ENCODE assay signal across 22 mouse cellular contexts in genomic region chr13:29724855-29725254, GRCm38 (mm10).
"Had no signal": no experiment of that assay in that cellular context is flagged by ENCODE, and none has a peak within 500 bp of the region (broad histone marks: within the 10 kb centered on the region; RNA-seq: fewer than 3 reads in every experiment).

No protein-coding gene starts in this region.

- H3K9ac ChIP-seq: kidney, embryonic 15.5 days; limb, embryonic 12.5 days; limb, embryonic 15.5 days; liver, embryonic 14.5 days; liver, postnatal 0 days; lung, embryonic 14.5 days; midbrain, embryonic 13.5 days; stomach, embryonic 15.5 days had no signal

- H3K4me1 ChIP-seq: kidney, embryonic 15.5 days; limb, embryonic 15.5 days; midbrain, embryonic 13.5 days; stomach, embryonic 15.5 days had no signal

- H3K4me3 ChIP-seq: kidney, embryonic 15.5 days; left cerebral cortex, adult 2 months; limb, embryonic 12.5 days; limb, embryonic 15.5 days; midbrain, embryonic 13.5 days; myocyte; stomach, embryonic 15.5 days had no signal

- H3K4me2 ChIP-seq: kidney, embryonic 15.5 days; limb, embryonic 12.5 days; limb, embryonic 15.5 days; liver, embryonic 11.5 days; lung, embryonic 14.5 days; midbrain, embryonic 13.5 days; stomach, embryonic 15.5 days had no signal

- DNase-seq: kidney, adult 2 months; kidney, postnatal 10 days; kidney, postnatal 36 days; layer of hippocampus, postnatal 36 days; liver, postnatal 0 days; lung, embryonic 14.5 days; retina, postnatal 1 day; right cerebral cortex, postnatal 25 days; spleen, adult 18-20 months; thymus, postnatal 25 days had no signal

- H3K27ac ChIP-seq: kidney, embryonic 15.5 days; left cerebral cortex, adult 2 months; limb, embryonic 12.5 days; limb, embryonic 15.5 days; liver, embryonic 14.5 days; macrophage; midbrain, embryonic 13.5 days; stomach, embryonic 15.5 days had no signal

- ATAC-seq: intestine, postnatal 0 days; liver, postnatal 0 days; lung, postnatal 0 days; midbrain, embryonic 13.5 days had no signal

- H3K36me3 ChIP-seq: kidney, embryonic 15.5 days; limb, embryonic 12.5 days; limb, embryonic 15.5 days; midbrain, embryonic 13.5 days; stomach, embryonic 15.5 days had no signal

- H3K27me3 ChIP-seq: kidney, embryonic 15.5 days; limb, embryonic 12.5 days; limb, embryonic 15.5 days; midbrain, embryonic 13.5 days; stomach, embryonic 15.5 days had no signal

- H3K9me3 ChIP-seq: kidney, embryonic 15.5 days; limb, embryonic 12.5 days; limb, embryonic 15.5 days; midbrain, embryonic 13.5 days; stomach, embryonic 15.5 days had no signal
